8 mouse cellular contexts compared by ENCODE assay signal in genomic region chr13:118596856-118597255, GRCm38 (mm10).
DNase-seq lines count a peak whose midpoint lies in the region; ATAC-seq and TF ChIP-seq lines count a peak whose summit lies in the region.

No protein-coding gene starts in this region.

- H3K27ac ChIP-seq in forebrain, postnatal 0 days (ENCODE audit: low read depth, low read length): no peak overlapping the region
- no peak overlapping the region for H3K27ac ChIP-seq in forebrain, embryonic 16.5 days (ENCODE audit: low read length)
- H3K27ac ChIP-seq in lung, embryonic 14.5 days (ENCODE audit: low read depth): no peak overlapping the region
- H3K27ac ChIP-seq in MEL (ENCODE audit: control insufficient read depth, low read depth, low read length): no peak overlapping the region
- no peak overlapping the region for H3K27ac ChIP-seq in embryonic facial prominence, embryonic 10.5 days (replicated peaks)
- no peak overlapping the region for H3K27ac ChIP-seq in hindbrain, embryonic 16.5 days (ENCODE audit: low read depth, low read length)

- no peaks in the 10 kb centered on the region for H3K4me1 ChIP-seq in forebrain, postnatal 0 days (ENCODE audit: insufficient read depth)
- H3K4me1 ChIP-seq in forebrain, embryonic 16.5 days (replicated peaks; ENCODE audit: control insufficient read depth, insufficient read depth, low read length): no peaks in the 10 kb centered on the region
- H3K4me1 ChIP-seq in lung, embryonic 14.5 days (ENCODE audit: insufficient read depth): no peaks in the 10 kb centered on the region
- H3K4me1 ChIP-seq in MEL (ENCODE audit: control insufficient read depth in 1 of 2, insufficient read depth in 2 of 2, low read length in 2 of 2): no peaks in the 10 kb centered on the region
- peaks cover 10% of the 10 kb centered on the region; the same call in 1 of the 2 replicates for H3K4me1 ChIP-seq in embryonic facial prominence, embryonic 10.5 days
- H3K4me1 ChIP-seq in hindbrain, embryonic 16.5 days (ENCODE audit: control insufficient read depth, insufficient read depth, low read depth, low read length): no peaks in the 10 kb centered on the region

- TF ChIP-seq CTCF in forebrain, postnatal 0 days (IDR thresholded peaks at IDR 0.05; ENCODE audit: low read depth): 0 out of 2 replicates have a peak, but pooled peaks have one; percentile 4
- TF ChIP-seq CTCF in lung, embryonic 14.5 days (IDR thresholded peaks at IDR 0.05; ENCODE audit: low read depth): peak; percentile 35; the same call in 1 of the 2 replicates
- peak; percentile 19 to 54 (median 46); a peak in 5 of 6 replicates for TF ChIP-seq CTCF in MEL (IDR thresholded peaks at IDR 0.05 in 2 of 3, conservative IDR thresholded peaks at IDR 0.05 in 1 of 3; ENCODE audit: control insufficient read depth in 1 of 3, insufficient read depth in 1 of 3, low read depth in 2 of 3, low read length in 3 of 3, poor library complexity in 1 of 3, severe bottlenecking in 1 of 3)

- peak; percentile 33 for TF ChIP-seq RAD21 in MEL (IDR thresholded peaks at IDR 0.05; ENCODE audit: low read depth, low read length)

- no peak for ATAC-seq in forebrain, postnatal 0 days
- no peak for ATAC-seq in forebrain, embryonic 16.5 days
- ATAC-seq in lung, embryonic 14.5 days (ENCODE audit: insufficient read depth): no peak
- ATAC-seq in hindbrain, embryonic 16.5 days: no peak

- no peaks in the 10 kb centered on the region for H3K9me3 ChIP-seq in forebrain, postnatal 0 days (ENCODE audit: low read length)
- H3K9me3 ChIP-seq in forebrain, embryonic 16.5 days (ENCODE audit: control insufficient read depth, low read length): no peaks in the 10 kb centered on the region
- H3K9me3 ChIP-seq in lung, embryonic 14.5 days (ENCODE audit: low read depth, low read length): no peaks in the 10 kb centered on the region
- H3K9me3 ChIP-seq in MEL (replicated peaks; ENCODE audit: insufficient read depth, low read length): no peaks in the 10 kb centered on the region
- no peaks in the 10 kb centered on the region for H3K9me3 ChIP-seq in embryonic facial prominence, embryonic 10.5 days
- no peaks in the 10 kb centered on the region for H3K9me3 ChIP-seq in hindbrain, embryonic 16.5 days (ENCODE audit: control insufficient read depth, low read length)

- 68% methylated on average over 5 of the region's 5 CpGs for WGBS in forebrain, postnatal 0 days
- WGBS in forebrain, embryonic 16.5 days: 70% methylated on average over 5 of the region's 5 CpGs
- WGBS in lung, embryonic 14.5 days: 70% methylated on average over 5 of the region's 5 CpGs
- WGBS in embryonic facial prominence, embryonic 10.5 days: 66% methylated on average over 5 of the region's 5 CpGs
- WGBS in hindbrain, embryonic 16.5 days: 77% methylated on average over 5 of the region's 5 CpGs

- DNase-seq in forebrain, postnatal 0 days: no peak
- peak; percentile 24 for DNase-seq in lung, embryonic 14.5 days
- DNase-seq in lung, postnatal 4 days: no peak
- DNase-seq in MEL (ENCODE audit: low read depth, low spot score): peak; percentile 25
- peak; percentile 21 for DNase-seq in embryonic facial prominence, embryonic 10.5 days (ENCODE audit: low spot score)
- no peak for DNase-seq in lung, postnatal 14 days

- no peaks in the 10 kb centered on the region for H3K36me3 ChIP-seq in forebrain, postnatal 0 days (ENCODE audit: insufficient read depth)
- no peaks in the 10 kb centered on the region for H3K36me3 ChIP-seq in forebrain, embryonic 16.5 days (ENCODE audit: control insufficient read depth, insufficient read depth)
- H3K36me3 ChIP-seq in lung, embryonic 14.5 days (ENCODE audit: insufficient read depth): no peaks in the 10 kb centered on the region
- no peaks in the 10 kb centered on the region for H3K36me3 ChIP-seq in MEL (ENCODE audit: control insufficient read depth in 1 of 2, insufficient read depth in 2 of 2, low read length in 2 of 2)
- no peaks in the 10 kb centered on the region for H3K36me3 ChIP-seq in embryonic facial prominence, embryonic 10.5 days (replicated peaks)
- no peaks in the 10 kb centered on the region for H3K36me3 ChIP-seq in hindbrain, embryonic 16.5 days (ENCODE audit: control insufficient read depth, insufficient read depth, low read length)

- H3K27me3 ChIP-seq in forebrain, postnatal 0 days (ENCODE audit: insufficient read depth, low read length): no peaks in the 10 kb centered on the region
- no peaks in the 10 kb centered on the region for H3K27me3 ChIP-seq in forebrain, embryonic 16.5 days (replicated peaks; ENCODE audit: control insufficient read depth, insufficient read depth, low read length)
- H3K27me3 ChIP-seq in lung, embryonic 14.5 days (ENCODE audit: insufficient read depth, low read length): no peaks in the 10 kb centered on the region
- H3K27me3 ChIP-seq in MEL (ENCODE audit: control insufficient read depth in 1 of 2, insufficient read depth in 2 of 2, low read length in 2 of 2): no peaks in the 10 kb centered on the region
- H3K27me3 ChIP-seq in embryonic facial prominence, embryonic 10.5 days (replicated peaks; ENCODE audit: low read depth, poor library complexity, severe bottlenecking): no peaks in the 10 kb centered on the region
- no peaks in the 10 kb centered on the region for H3K27me3 ChIP-seq in hindbrain, embryonic 16.5 days (replicated peaks; ENCODE audit: control insufficient read depth, insufficient read depth, low read length)

- no peak for TF ChIP-seq POLR2A in MEL (IDR thresholded peaks at IDR 0.05; ENCODE audit: control insufficient read depth in 1 of 2, insufficient read depth in 1 of 2, low read depth in 1 of 2, low read length in 2 of 2, poor library complexity in 1 of 2)

- H3K9ac ChIP-seq in forebrain, postnatal 0 days: no peak overlapping the region
- no peak overlapping the region for H3K9ac ChIP-seq in forebrain, embryonic 16.5 days (replicated peaks; ENCODE audit: low read depth, low read length)
- no peak overlapping the region for H3K9ac ChIP-seq in lung, embryonic 14.5 days
- no peak overlapping the region for H3K9ac ChIP-seq in MEL (ENCODE audit: control insufficient read depth, low read depth, low read length, poor library complexity, severe bottlenecking)
- no peak overlapping the region for H3K9ac ChIP-seq in hindbrain, embryonic 16.5 days (ENCODE audit: low read depth, low read length)

- H3K4me2 ChIP-seq in forebrain, postnatal 0 days (ENCODE audit: low read depth): no peak overlapping the region
- H3K4me2 ChIP-seq in forebrain, embryonic 16.5 days (ENCODE audit: low read length): no peak overlapping the region
- H3K4me2 ChIP-seq in lung, embryonic 14.5 days: no peak overlapping the region
- H3K4me2 ChIP-seq in hindbrain, embryonic 16.5 days (ENCODE audit: low read length): no peak overlapping the region

- H3K4me3 ChIP-seq in forebrain, postnatal 0 days (ENCODE audit: low read depth, low read length): no peak overlapping the region
- H3K4me3 ChIP-seq in forebrain, embryonic 16.5 days (replicated peaks; ENCODE audit: low read length): no peak overlapping the region
- no peak overlapping the region for H3K4me3 ChIP-seq in lung, embryonic 14.5 days (ENCODE audit: low read depth, low read length)
- H3K4me3 ChIP-seq in MEL (ENCODE audit: control insufficient read depth in 1 of 2, insufficient read depth in 1 of 2, low read depth in 2 of 2, low read length in 2 of 2): no peak overlapping the region
- H3K4me3 ChIP-seq in embryonic facial prominence, embryonic 10.5 days: no peak overlapping the region
- no peak overlapping the region for H3K4me3 ChIP-seq in hindbrain, embryonic 16.5 days (ENCODE audit: low read length)

- no peaks in the 10 kb centered on the region for H3K79me2 ChIP-seq in MEL (ENCODE audit: control insufficient read depth, insufficient read depth, low read length, poor library complexity)

- TF ChIP-seq EP300 in MEL (IDR thresholded peaks at IDR 0.05; ENCODE audit: low read depth in 1 of 2, low read length in 2 of 2): no peak

TF ChIP-seq in MEL, 35 proteins besides CTCF, POLR2A, EP300 and RAD21:
- TF ChIP-seq USF2 (IDR thresholded peaks at IDR 0.05; ENCODE audit: borderline replicate concordance in 1 of 2, insufficient read depth in 1 of 2, low read depth in 1 of 2, low read length in 2 of 2): no peak
- TF ChIP-seq SMC3 (IDR thresholded peaks at IDR 0.05; ENCODE audit: low read depth, low read length): peak; percentile 55
TF ChIP-seq in MEL: peak in this region for 1.

Comparison
In these comparisons a context has a peak if more than half of its experiments do, and no peak if none do; other contexts are left out.
1. DNase-seq: peak in lung, embryonic 14.5 days (single experiment), MEL (single experiment) and embryonic facial prominence, embryonic 10.5 days (single experiment); none in forebrain, postnatal 0 days (single experiment), lung, postnatal 4 days (0 of 2) and lung, postnatal 14 days (single experiment).
2. Peak in every context shown above with its lines, with median percentiles within 50 percentile points of each other: CTCF ChIP-seq.